Mouse (Mus musculus) E14TG2a.4 (cell line): ENCODE measurements at regions not wholly inside any gene's neighbourhood (a gene's known extent, or its start where the extent isn't known, plus 50 kb on each side); places are given as distances from the start of the nearest gene placed in this dataset.

ENCODE experiments used
- CTCF ChIP-seq: conservative IDR thresholded peaks from 2 replicates; pipeline ENCODE4 v1.5.1; 2014; ENCODE audit warnings: low read length
- NANOG ChIP-seq: IDR thresholded peaks from 2 replicates; pipeline ENCODE4 v1.6.1; 2014; ENCODE audit warnings: borderline replicate concordance, low read length, mixed read lengths

GRCm38 (mm10) chr2:107556239-107556638 lies 265.8 kb downstream of the Kcna4 start:
- TF ChIP-seq CTCF (no peak), NANOG (no peak)
